Mouse (Mus musculus) lung, postnatal 0 days (tissue): ENCODE measurements around the gene Ndst2.

Source experiments
- CTCF ChIP-seq: IDR thresholded peaks from 2 replicates; pipeline ENCODE4 v1.5.1; 2016; ENCODE audit warnings: antibody characterized with exemption, mild to moderate bottlenecking
- EP300 ChIP-seq: IDR thresholded peaks from 2 replicates; pipeline ENCODE4 v1.6.1; 2016; ENCODE audit warnings: antibody characterized with exemption, mild to moderate bottlenecking, control low read depth

DNA sequence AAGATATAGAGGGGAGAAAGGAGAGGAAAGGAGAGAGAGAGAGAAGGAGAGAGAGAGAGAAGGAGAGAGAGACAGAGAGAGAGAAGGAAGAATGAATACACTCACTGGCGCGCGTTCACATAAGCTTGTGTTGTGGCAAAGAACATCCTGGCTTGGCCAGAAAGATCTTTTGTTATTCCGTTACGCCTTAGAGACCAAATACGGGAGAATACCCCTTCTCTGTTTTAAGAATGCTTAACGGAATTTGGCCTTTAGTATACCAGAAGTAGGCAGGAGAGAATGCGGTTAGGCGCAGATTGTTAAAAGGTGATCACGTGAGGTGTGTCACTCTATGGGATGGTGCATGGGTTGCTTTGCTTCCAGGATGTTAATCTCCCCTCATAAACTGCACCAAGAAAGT lies 26.1 kb downstream of the Ndst2 start:
- TF ChIP-seq CTCF (no peak), EP300 (no peak)
